Mouse (Mus musculus): ENCODE results near the gene Uhmk1.

DNA sequence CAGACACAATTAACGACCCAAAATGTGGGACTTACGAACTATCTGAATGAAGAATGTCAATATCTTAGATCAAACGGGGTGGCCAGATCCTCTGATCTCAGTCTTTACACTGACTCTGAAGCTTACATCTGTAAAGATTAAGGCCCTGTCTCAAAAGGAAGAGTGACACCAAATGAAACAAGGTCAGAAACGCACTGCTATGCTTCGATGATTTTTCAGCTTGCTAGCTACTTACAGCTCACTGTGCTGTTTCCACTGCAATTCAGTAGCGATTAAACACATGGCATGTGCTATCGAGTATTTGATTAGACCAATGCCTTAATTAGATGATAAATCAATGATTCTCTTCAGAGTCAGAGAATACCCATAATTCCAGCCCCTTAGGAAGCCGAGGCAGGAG lies 61.2 kb downstream of the Uhmk1 start:
- TF ChIP-seq POLR2A (IDR thresholded peaks at IDR 0.05; ENCODE audit: borderline replicate concordance, extremely low read depth, low read depth, low read length) (no peak), CTCF (IDR thresholded peaks at IDR 0.05; ENCODE audit: insufficient read depth, low read length) (no peak)

All from lung, adult 2 months (tissue).